In the genomic region with DNA sequence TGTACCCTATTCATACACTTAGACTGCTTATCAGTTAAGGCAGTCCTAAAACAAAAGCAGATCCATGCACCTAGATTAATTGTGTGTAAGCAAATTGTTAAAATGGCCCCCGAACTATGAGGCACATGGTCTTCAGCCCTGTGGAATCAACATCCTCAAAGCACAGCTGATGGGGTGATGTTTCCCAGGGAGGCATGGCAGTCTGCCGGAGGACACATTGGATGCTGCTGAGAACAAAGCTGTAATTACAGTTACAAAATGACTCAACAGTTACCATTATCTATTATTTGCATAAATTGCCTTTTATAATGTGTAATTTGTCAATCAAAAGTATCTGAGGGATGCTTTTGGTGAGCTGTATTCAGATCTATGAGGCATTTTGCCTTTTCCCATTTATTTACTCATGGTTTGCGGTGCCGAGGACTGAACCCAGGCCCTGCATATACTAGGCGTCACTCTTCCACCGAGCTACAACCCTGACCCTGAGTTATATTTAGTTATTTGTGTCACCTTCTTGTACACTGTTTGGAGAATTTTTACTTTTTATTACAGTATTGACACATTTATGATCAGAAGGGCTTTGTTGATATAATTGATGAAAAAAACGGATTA, we compare ENCODE assay signal across 11 mouse cellular contexts.
"Had no signal": no experiment of that assay in that cellular context is flagged by ENCODE, and none has a peak within 500 bp of the region (broad histone marks: within the 10 kb centered on the region; RNA-seq: fewer than 3 reads in every experiment).

No protein-coding gene starts in this region.

- H3K4me1 ChIP-seq: kidney, embryonic 15.5 days; limb, embryonic 15.5 days; midbrain, embryonic 13.5 days had no signal

- H3K9ac ChIP-seq: kidney, embryonic 15.5 days; limb, embryonic 15.5 days; liver, embryonic 14.5 days; midbrain, embryonic 13.5 days had no signal

- H3K27ac ChIP-seq: kidney, embryonic 15.5 days; limb, embryonic 15.5 days; liver, embryonic 14.5 days; midbrain, embryonic 13.5 days had no signal

- DNase-seq: kidney, adult 2 months; kidney, postnatal 14 days; layer of hippocampus, postnatal 36 days; lung, adult 18-20 months; right cerebral cortex, postnatal 14 days; thymus, adult 18-20 months; thymus, postnatal 14 days had no signal

- H3K4me3 ChIP-seq: kidney, embryonic 15.5 days; limb, embryonic 15.5 days; midbrain, embryonic 13.5 days had no signal

- H3K9me3 ChIP-seq: kidney, embryonic 15.5 days; limb, embryonic 15.5 days; midbrain, embryonic 13.5 days had no signal

- H3K4me2 ChIP-seq: kidney, embryonic 15.5 days; limb, embryonic 15.5 days; midbrain, embryonic 13.5 days had no signal

- H3K36me3 ChIP-seq: kidney, embryonic 15.5 days; limb, embryonic 15.5 days; midbrain, embryonic 13.5 days had no signal

- ATAC-seq: midbrain, embryonic 13.5 days had no signal

- H3K27me3 ChIP-seq: kidney, embryonic 15.5 days; limb, embryonic 15.5 days; midbrain, embryonic 13.5 days had no signal
